Mouse (Mus musculus): ENCODE results near the gene Uba52.

DNA sequence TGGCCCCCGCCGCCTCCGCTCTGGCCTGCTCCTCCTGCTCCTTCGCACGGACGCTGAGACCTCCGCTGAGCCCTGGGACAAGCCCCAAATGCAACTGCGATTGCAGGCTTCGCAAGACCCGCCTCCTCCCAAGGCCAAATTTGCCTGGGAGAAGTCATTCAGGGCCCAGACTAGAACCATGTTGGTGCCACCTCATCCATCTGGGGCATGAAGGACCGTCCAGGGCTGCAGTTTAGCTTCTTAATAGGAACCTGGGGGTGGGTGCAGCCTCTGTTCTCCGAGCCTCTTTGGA lies 14.9 kb downstream of the Uba52 start:
- TF ChIP-seq POLR2A (IDR thresholded peaks at IDR 0.05; ENCODE audit: insufficient read depth, low read depth, low read length) (no peak), CTCF (IDR thresholded peaks at IDR 0.05) (no peak), EP300 (IDR thresholded peaks at IDR 0.05; ENCODE audit: insufficient read depth, low read depth, low read length) (no peak)
